Mouse (Mus musculus) erythroblast, embryonic 14.5 days (primary cell): ENCODE data around the gene Bcor.

Experiments
- GATA1 ChIP-seq: IDR thresholded peaks from 2 replicates; pipeline ENCODE4 v1.6.1; 2012; ENCODE audit warnings: low read length, inconsistent platforms, mixed read lengths
- TAL1 ChIP-seq: IDR thresholded peaks from 3 replicates; pipeline ENCODE4 v1.6.1; 2012; ENCODE audit warnings: low read length, inconsistent platforms, mixed read lengths

- TF ChIP-seq GATA1: no peak
- no peak for TF ChIP-seq TAL1
Measured at GRCm38 (mm10) chrX:12175198-12175960, 15.2 kb upstream of the Bcor start.
